Mouse (Mus musculus): ENCODE results near the gene Osbpl11. TPM values are rescaled to one million over a fixed set of nuclear protein-coding genes. Genes with fewer than 3 reads are reported as not detected.
A peak's percentile ranks its signal among the peaks of the same experiment; 100 is the strongest.

The Osbpl11 gene
- total and polyA plus RNA-seq, 2 experiments from 2014 or later, result 12.0 to 25.1 TPM

DNA sequence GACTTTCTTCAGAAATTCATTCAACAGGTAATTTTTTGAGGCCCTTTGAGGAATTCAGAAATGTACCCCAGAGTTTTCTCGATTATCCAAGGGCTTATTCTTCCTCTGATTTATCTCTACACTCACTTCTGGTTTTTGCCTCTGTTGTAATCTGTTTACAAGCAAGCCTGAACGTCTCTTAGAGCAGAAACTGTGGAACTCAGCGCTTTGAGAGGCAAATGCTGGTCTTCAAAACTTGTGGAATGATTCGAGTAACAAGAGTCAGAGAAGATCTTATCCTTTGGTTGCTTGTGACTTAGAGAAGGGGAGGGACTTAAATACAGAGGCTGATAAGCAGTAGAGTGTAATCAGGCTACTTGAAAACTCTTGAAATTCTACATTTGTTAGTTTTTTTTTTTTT is 1.3 kb downstream of the Osbpl11 start:
- H3K4me3 ChIP-seq (ENCODE audit: low read depth, low read length), result peak overlapping the region; percentile 98
- no peak for TF ChIP-seq CTCF (IDR thresholded peaks at IDR 0.05)
- 22% methylated on average over 4 of the region's 4 CpGs for WGBS
- no peaks in the 10 kb centered on the region for H3K9me3 ChIP-seq (ENCODE audit: low read length)
- no peaks in the 10 kb centered on the region for H3K36me3 ChIP-seq (ENCODE audit: insufficient read depth, low read length)
- peak overlapping the region; percentile 96 for H3K4me2 ChIP-seq (ENCODE audit: low read depth, low read length, poor library complexity, severe bottlenecking)
- H3K4me1 ChIP-seq (ENCODE audit: insufficient read depth, low read length), result peaks cover 8% of the 10 kb centered on the region
- peak overlapping the region; percentile 94 for H3K9ac ChIP-seq (replicated peaks; ENCODE audit: low read length, poor library complexity, severe bottlenecking)
- H3K27ac ChIP-seq (ENCODE audit: low read depth, low read length), result no peak overlapping the region
- no peak for ATAC-seq (ENCODE audit: low FRiP score)
- DNase-seq (ENCODE audit: low spot score), result no peak
- no peaks in the 10 kb centered on the region for H3K27me3 ChIP-seq (ENCODE audit: insufficient read depth, low read length)

DNA sequence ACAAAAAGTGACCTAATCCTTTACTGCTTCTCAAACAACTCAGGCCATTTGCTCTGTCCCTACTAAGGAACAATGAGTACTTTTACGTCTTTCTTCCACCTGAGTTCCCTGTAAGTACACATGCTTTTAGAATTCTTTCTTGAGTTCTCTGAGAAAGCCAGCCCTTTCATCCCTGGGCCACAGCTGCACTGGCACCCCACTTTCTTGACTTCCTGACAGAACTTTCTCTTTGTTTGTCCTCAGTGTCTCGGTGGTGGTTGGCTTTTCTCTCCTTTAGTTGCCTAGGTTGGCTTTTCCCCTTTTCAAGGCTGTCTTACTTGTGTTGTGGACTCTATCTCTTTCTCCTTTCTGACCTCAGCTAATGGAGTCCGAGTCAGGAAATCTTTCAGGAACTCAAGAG is 3.2 kb downstream of the Osbpl11 start:
- peaks cover 8% of the 10 kb centered on the region for H3K4me1 ChIP-seq (ENCODE audit: insufficient read depth, low read length)
- ATAC-seq (ENCODE audit: low FRiP score), result no peak

GRCm38 (mm10) chr16:33191671-33192091 is 6.8 kb downstream of the Osbpl11 start:
- 80% methylated on average over 2 of the region's 2 CpGs for WGBS
- no peak overlapping the region for H3K9ac ChIP-seq (replicated peaks; ENCODE audit: low read length, poor library complexity, severe bottlenecking)
- no peak for ATAC-seq (ENCODE audit: low FRiP score)

More for the DNA sequence above, 3.2 kb downstream of the Osbpl11 start:
- no peak for TF ChIP-seq CTCF (IDR thresholded peaks at IDR 0.05)
- H3K4me2 ChIP-seq (ENCODE audit: low read depth, low read length, poor library complexity, severe bottlenecking), result no peak overlapping the region
- H3K36me3 ChIP-seq (ENCODE audit: insufficient read depth, low read length), result no peaks in the 10 kb centered on the region
- H3K9ac ChIP-seq (replicated peaks; ENCODE audit: low read length, poor library complexity, severe bottlenecking), result no peak overlapping the region
- H3K9me3 ChIP-seq (ENCODE audit: low read length), result no peaks in the 10 kb centered on the region
- no peak overlapping the region for H3K4me3 ChIP-seq (ENCODE audit: low read depth, low read length)
- DNase-seq (ENCODE audit: low spot score), result no peak
- H3K27ac ChIP-seq (ENCODE audit: low read depth, low read length), result no peak overlapping the region
- WGBS, result 56% methylated on average over 3 of the region's 3 CpGs
- no peaks in the 10 kb centered on the region for H3K27me3 ChIP-seq (ENCODE audit: insufficient read depth, low read length)

DNA sequence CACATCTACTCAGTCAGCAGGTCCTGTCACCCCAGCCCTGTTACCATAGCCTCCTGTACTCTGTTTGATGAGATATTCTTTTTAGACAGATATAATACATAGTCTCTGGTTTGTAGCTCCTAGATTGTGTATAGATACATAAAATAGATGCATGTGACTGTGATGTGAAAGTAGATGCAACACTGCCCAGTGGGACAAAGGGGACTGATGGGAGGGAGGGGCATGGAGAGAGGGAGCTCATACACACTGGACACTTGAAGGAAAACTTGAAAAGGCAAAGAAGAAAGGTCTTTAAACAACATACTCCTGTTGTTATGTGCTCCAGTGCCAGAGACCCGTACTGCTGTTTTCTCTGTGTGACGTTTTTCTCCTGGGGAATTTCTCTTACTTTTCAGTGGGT is 7.4 kb downstream of the Osbpl11 start:
- no peak overlapping the region for H3K4me3 ChIP-seq (ENCODE audit: low read depth, low read length)
- H3K36me3 ChIP-seq (ENCODE audit: insufficient read depth, low read length), result 0 out of 2 replicates have a peak, but pooled peaks cover 2% of the 10 kb centered on the region
- H3K9ac ChIP-seq (replicated peaks; ENCODE audit: low read length, poor library complexity, severe bottlenecking), result no peak overlapping the region
- no peak overlapping the region for H3K4me2 ChIP-seq (ENCODE audit: low read depth, low read length, poor library complexity, severe bottlenecking)
- H3K27me3 ChIP-seq (ENCODE audit: insufficient read depth, low read length), result no peaks in the 10 kb centered on the region
- no peaks in the 10 kb centered on the region for H3K9me3 ChIP-seq (ENCODE audit: low read length)
- DNase-seq (ENCODE audit: low spot score) (no peak), ATAC-seq (ENCODE audit: low FRiP score) (no peak)
- WGBS, result 58% methylated on average over 2 of the region's 2 CpGs
- TF ChIP-seq CTCF (IDR thresholded peaks at IDR 0.05), result no peak
- peaks cover 2% of the 10 kb centered on the region; the same call in 1 of the 2 replicates for H3K4me1 ChIP-seq (ENCODE audit: insufficient read depth, low read length)
- no peak overlapping the region for H3K27ac ChIP-seq (ENCODE audit: low read depth, low read length)

More at GRCm38 (mm10) chr16:33191671-33192091, 6.8 kb downstream of the Osbpl11 start:
- H3K9me3 ChIP-seq (ENCODE audit: low read length), result no peaks in the 10 kb centered on the region
- no peak overlapping the region for H3K4me2 ChIP-seq (ENCODE audit: low read depth, low read length, poor library complexity, severe bottlenecking)
- no peaks in the 10 kb centered on the region for H3K27me3 ChIP-seq (ENCODE audit: insufficient read depth, low read length)
- H3K4me3 ChIP-seq (ENCODE audit: low read depth, low read length), result no peak overlapping the region
- no peak overlapping the region for H3K27ac ChIP-seq (ENCODE audit: low read depth, low read length)
- no peak for DNase-seq (ENCODE audit: low spot score)
- TF ChIP-seq CTCF (IDR thresholded peaks at IDR 0.05), result no peak
- H3K36me3 ChIP-seq (ENCODE audit: insufficient read depth, low read length), result 0 out of 2 replicates have a peak, but pooled peaks cover 2% of the 10 kb centered on the region
- peaks cover 8% of the 10 kb centered on the region for H3K4me1 ChIP-seq (ENCODE audit: insufficient read depth, low read length)

DNA sequence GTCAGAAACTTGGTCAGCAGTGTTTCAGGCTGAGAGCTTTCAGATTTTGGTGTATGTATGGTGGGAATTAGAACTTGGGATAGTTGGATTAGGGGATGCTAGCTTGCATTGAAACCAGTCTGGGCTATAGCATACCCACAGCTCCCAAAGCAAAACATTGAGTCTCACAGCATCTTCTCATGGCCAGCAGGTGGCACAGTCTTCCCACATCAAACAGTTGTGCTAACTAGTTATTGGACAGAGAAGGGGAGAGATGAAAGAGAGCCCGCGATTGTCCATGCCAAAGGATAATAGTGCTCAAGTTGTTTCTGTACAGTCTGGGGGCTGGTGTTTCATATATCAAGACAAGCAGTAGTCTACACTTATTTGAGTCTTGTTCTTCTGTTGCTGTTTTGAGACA is 8.8 kb downstream of the Osbpl11 start:
- peak; percentile 86 for TF ChIP-seq CTCF (IDR thresholded peaks at IDR 0.05)
- Histone ChIP-seq H3K9ac (replicated peaks; ENCODE audit: low read length, poor library complexity, severe bottlenecking) (no peak overlapping the region), H3K27me3 (ENCODE audit: insufficient read depth, low read length) (no peaks in the 10 kb centered on the region), H3K4me1 (ENCODE audit: insufficient read depth, low read length) (no peaks in the 10 kb centered on the region), H3K9me3 (ENCODE audit: low read length) (no peaks in the 10 kb centered on the region), H3K36me3 (ENCODE audit: insufficient read depth, low read length) (0 out of 2 replicates have a peak, but pooled peaks cover 3% of the 10 kb centered on the region), H3K4me2 (ENCODE audit: low read depth, low read length, poor library complexity, severe bottlenecking) (no peak overlapping the region), H3K4me3 (ENCODE audit: low read depth, low read length) (no peak overlapping the region), H3K27ac (ENCODE audit: low read depth, low read length) (no peak overlapping the region)
- no peak for ATAC-seq (ENCODE audit: low FRiP score)
- DNase-seq (ENCODE audit: low spot score), result peak; percentile 75
- WGBS, result 24% methylated on average over 2 of the region's 2 CpGs

- Histone ChIP-seq H3K4me2 (ENCODE audit: low read depth, low read length, poor library complexity, severe bottlenecking) (no peak overlapping the region), H3K9me3 (ENCODE audit: low read length) (no peaks in the 10 kb centered on the region), H3K27me3 (ENCODE audit: insufficient read depth, low read length) (no peaks in the 10 kb centered on the region), H3K9ac (replicated peaks; ENCODE audit: low read length, poor library complexity, severe bottlenecking) (no peak overlapping the region), H3K27ac (ENCODE audit: low read depth, low read length) (no peak overlapping the region), H3K4me1 (ENCODE audit: insufficient read depth, low read length) (no peaks in the 10 kb centered on the region), H3K4me3 (ENCODE audit: low read depth, low read length) (no peak overlapping the region), H3K36me3 (ENCODE audit: insufficient read depth, low read length) (0 out of 2 replicates have a peak, but pooled peaks cover 7% of the 10 kb centered on the region)
- 60% methylated on average over 4 of the region's 5 CpGs for WGBS
- TF ChIP-seq CTCF (IDR thresholded peaks at IDR 0.05), result peak; percentile 64
- peak; percentile 47 for DNase-seq (ENCODE audit: low spot score)
- no peak for ATAC-seq (ENCODE audit: low FRiP score)
Measured at GRCm38 (mm10) chr16:33195686-33196313, 10.9 kb downstream of the Osbpl11 start.

Data from midbrain, postnatal 0 days (tissue).